Mouse (Mus musculus): ENCODE measurements around the gene Stn1. TPM values are rescaled to one million over a fixed set of nuclear protein-coding genes. Genes with fewer than 3 reads are reported as not detected.

Gene Stn1
- total RNA-seq, 2 experiments from 2014 or later = 12.9 to 14.7 TPM

GRCm38 (mm10) chr19:47451476-47452113 is 85.7 kb downstream of the Stn1 start:
- no peak for DNase-seq

Other genes with a start within 250 kb of the Stn1 start
- 10 to 100 TPM; 46.5 to 65.9 TPM for gene Sh3pxd2a, start 73.1 kb downstream of the Stn1 start, total RNA-seq (2021)
- gene Slk, start 42.2 kb upstream of the Stn1 start, total RNA-seq (2021) = 10 to 100 TPM; 38.1 to 46.8 TPM
- under 1 TPM in 1 of 2 experiments, not detected in 1; 0.17 TPM for gene Col17a1, start 154.6 kb upstream of the Stn1 start, total RNA-seq (2021)
- 100 to 1,000 TPM in 1 of 2 experiments, 10 to 100 TPM in 1; 97.7 to 101 TPM for gene Sfr1, start 194.2 kb upstream of the Stn1 start, total RNA-seq (2021)